Mouse (Mus musculus) c-Kit-positive CD71-negative TER-119-negative erythroid progenitor cells, embryonic 14.5 days (primary cell): ENCODE data around the gene Sox18.
A peak's percentile ranks its signal among the peaks of the same experiment; 100 is the strongest.

Source experiments
- DNase-seq: peaks from one replicate; pipeline ENCODE4 v3.0.0-alpha.2; 2013; ENCODE audit warnings: low read depth

Sox18 gene

DNA sequence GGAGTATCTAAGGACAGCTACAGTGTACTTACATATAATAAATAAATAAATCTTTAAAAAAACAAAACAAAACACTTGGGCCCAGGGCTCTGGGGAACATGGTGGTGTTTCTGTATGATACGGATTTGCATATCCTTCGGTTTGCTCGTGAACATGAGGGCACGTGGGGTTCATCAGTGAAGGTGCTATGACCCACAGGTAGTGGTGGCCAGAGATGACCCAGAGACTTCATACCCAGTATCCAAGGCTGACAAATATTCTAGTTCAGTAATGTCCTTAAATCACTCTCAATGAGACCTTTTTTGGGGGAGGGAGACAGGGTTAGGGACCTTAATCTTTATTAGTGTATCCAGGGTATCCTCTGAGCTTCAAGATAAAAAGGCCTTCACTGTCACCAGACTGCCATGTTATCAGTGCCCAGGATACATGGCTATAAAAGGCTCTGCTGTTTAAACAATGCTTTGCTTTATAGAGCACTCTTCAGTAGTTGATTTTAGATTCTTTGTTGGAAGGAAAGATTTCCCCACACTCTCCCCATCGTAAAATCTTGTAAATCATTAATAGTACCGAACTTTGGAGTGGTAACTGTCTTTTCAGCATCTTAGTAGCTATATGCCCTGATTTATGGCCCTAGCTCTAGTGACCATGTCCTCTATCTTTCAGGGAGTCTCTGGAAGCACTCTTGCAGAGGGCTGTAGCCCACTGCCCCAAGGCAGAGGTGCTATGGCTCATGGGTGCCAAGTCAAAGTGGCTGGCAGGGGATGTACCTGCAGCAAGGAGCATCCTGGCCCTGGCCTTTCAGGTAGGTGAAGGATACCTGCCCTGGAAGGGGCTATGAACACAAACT, 24.6 kb downstream of the Sox18 start:
- DNase-seq: no peak

DNA sequence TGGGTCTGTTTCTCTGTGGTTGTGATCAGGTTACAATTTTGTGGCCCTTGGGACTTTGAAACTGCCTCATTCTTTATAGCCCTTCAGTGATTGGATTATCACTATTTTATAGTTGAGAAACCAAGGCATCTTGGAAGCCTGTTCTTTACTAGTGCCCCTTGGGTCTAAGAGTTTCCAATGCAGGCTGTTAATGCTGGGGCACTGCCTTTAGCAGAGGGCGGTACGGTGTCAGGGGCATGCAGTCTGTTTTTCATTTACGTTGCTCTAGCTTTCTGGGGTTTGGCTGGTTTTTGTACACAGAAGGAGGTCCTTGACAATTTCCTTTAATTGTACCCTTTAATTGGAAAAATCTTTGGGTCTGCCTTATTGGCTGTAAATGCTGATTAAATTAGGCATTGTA, 25.8 kb downstream of the Sox18 start:
- no peak for DNase-seq

DNA sequence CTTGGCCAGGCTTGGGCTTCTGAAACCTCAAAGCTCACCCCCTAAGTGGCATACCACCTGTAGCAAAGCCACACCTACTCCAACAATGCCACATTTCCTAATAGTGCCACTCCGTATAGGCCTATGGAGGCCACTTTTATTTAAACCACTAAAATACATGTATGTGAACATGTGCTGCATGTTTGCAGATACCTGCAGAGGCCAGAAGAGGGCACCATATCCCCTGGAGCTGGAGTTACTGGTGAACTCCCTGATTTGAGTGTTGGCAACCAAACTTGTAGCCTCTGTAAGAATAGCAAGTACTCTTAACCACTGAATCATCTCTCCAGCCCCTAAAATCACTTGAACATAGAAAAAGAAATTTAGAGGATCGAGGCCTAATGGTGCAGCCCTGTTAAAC, 27.1 kb downstream of the Sox18 start:
- DNase-seq: peak; percentile 39

DNA sequence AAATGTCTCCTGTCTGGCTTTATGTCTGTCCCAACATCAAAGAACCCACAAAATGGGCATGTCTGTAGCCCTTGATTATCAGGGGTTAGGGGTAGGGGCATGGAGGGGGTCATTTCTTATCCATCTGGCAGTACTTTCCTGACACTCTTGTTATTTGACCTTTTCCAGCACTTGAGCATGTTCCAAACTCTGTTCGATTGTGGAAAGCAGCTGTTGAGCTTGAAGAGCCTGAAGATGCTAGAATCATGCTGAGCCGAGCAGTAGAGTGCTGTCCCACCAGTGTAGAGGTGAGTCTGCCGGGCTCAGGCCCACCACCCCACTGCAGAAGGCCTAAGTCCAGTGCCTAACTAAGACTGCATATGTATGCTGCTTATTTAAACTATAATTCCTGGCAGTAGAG, 35.6 kb downstream of the Sox18 start:
- no peak for DNase-seq

DNA sequence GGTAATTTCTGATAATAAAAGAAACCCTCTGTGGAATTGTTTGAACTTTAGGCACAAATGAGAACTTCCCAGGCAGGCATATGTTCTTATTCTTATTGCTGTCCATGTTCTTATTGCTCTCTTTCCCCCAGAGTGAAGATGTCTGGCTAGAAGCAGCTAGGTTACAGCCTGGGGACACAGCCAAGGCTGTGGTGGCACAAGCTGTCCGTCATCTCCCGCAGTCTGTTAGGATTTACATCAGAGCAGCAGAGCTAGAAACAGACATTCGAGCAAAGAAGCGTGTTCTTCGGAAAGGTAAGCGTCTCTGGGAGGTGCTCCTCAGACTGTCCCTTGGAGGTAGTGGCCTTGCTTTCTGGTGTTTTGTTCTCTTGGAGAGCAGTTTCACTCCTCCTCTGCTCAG, 38.8 kb downstream of the Sox18 start:
- DNase-seq: no peak

DNA sequence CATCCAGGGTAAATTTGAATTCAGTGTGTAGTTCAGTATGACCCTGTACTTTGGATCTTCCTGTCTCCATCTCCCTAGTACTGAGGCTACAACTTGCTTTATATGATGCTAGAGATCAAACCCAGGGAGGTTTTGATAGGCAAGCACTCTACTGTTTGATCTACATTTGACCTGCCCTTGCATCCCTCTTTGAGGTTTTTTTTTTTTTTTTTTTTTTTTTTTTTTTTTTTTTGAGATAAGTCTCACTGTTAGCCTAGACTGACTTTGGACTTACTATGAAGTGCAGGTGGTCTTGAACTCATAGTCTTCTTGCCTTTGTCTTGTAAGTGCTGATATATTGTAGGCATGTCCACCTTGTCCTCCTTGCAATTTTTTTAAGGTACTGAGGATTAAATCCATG, 43.0 kb downstream of the Sox18 start:
- DNase-seq: no peak

DNA sequence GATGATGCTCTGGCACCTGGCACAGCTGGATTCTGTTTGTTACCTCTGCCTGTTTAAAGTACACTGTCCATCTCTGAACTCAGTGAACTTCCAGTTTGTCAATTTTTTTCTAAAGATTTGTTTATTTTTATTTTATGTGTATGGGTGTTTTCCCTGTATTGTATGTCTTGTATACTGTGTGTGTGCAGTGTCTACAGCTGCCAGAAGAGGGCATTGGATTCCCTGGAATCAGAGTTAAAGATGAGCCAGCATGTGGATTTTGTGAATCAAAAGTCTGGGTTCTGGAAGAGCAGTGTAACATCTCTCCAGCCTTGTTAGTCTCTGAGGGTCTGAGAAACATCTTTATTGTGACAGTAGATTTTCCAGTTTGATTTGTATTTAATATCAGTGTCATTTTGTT, 48.0 kb downstream of the Sox18 start:
- DNase-seq: no peak
